25 mouse cellular contexts compared by ENCODE assay signal in genomic region chr10:38072394-38072793, GRCm38 (mm10).
"Had no signal": no experiment of that assay in that cellular context is flagged by ENCODE, and none has a peak within 500 bp of the region (broad histone marks: within the 10 kb centered on the region; RNA-seq: fewer than 3 reads in every experiment).

No protein-coding gene starts in this region.

- H3K9ac ChIP-seq: heart, embryonic 12.5 days; hindbrain, embryonic 12.5 days; hindbrain, embryonic 14.5 days; intestine, embryonic 15.5 days; limb, embryonic 12.5 days had no signal

- H3K27me3 ChIP-seq: heart, embryonic 12.5 days; hindbrain, embryonic 12.5 days; intestine, embryonic 15.5 days; limb, embryonic 12.5 days had no signal

- ATAC-seq: hindbrain, embryonic 16.5 days; inflammation-experienced regulatory T-cells, adult 6 months; intestine, embryonic 15.5 days; intestine, postnatal 0 days had no signal

- H3K4me1 ChIP-seq: heart, embryonic 10.5 days; heart, embryonic 12.5 days; hindbrain, embryonic 10.5 days; hindbrain, embryonic 12.5 days; intestine, embryonic 15.5 days; limb, embryonic 10.5 days; limb, embryonic 12.5 days had no signal

- H3K36me3 ChIP-seq: heart, embryonic 10.5 days; heart, embryonic 12.5 days; hindbrain, embryonic 10.5 days; hindbrain, embryonic 12.5 days; intestine, embryonic 15.5 days; limb, embryonic 10.5 days; limb, embryonic 12.5 days had no signal

- DNase-seq: gastrocnemius, adult 2 months; gastrocnemius, postnatal 10 days; gastrocnemius, postnatal 25 days; heart, adult 18-20 months; heart, postnatal 10 days; heart, postnatal 4 days; kidney, adult 18-20 months; kidney, adult 8-10 months; kidney, postnatal 10 days; kidney, postnatal 25 days; kidney, postnatal 4 days; liver had no signal

- H3K9me3 ChIP-seq: heart, embryonic 10.5 days; heart, embryonic 12.5 days; hindbrain, embryonic 10.5 days; hindbrain, embryonic 12.5 days; intestine, embryonic 15.5 days; limb, embryonic 10.5 days; limb, embryonic 12.5 days had no signal

- H3K27ac ChIP-seq: gastrocnemius, adult 2 months; heart, embryonic 10.5 days; hindbrain, embryonic 10.5 days; hindbrain, embryonic 12.5 days; hindbrain, embryonic 14.5 days; intestine, embryonic 15.5 days; layer of hippocampus, adult 2 months; left cerebral cortex, adult 2 months; limb, embryonic 10.5 days; limb, embryonic 12.5 days had no signal

- H3K4me3 ChIP-seq: gastrocnemius, adult 2 months; heart, embryonic 10.5 days; heart, embryonic 12.5 days; hindbrain, embryonic 10.5 days; hindbrain, embryonic 12.5 days; intestine, embryonic 15.5 days; layer of hippocampus, adult 2 months; left cerebral cortex, adult 2 months; limb, embryonic 10.5 days; limb, embryonic 12.5 days had no signal

- H3K4me2 ChIP-seq: heart, embryonic 12.5 days; hindbrain, embryonic 12.5 days; hindbrain, embryonic 14.5 days; intestine, embryonic 15.5 days; limb, embryonic 12.5 days had no signal
